Mouse (Mus musculus): ENCODE data around the gene Dtx3. TPM values are rescaled to one million over a fixed set of nuclear protein-coding genes. Genes with fewer than 3 reads are reported as not detected.

Gene Dtx3
- polyA plus RNA-seq (2016; fragmentation: Nextera tagmentation; extraction: Ambion mirVana): 189 and 199 TPM in 2 replicates

DNA sequence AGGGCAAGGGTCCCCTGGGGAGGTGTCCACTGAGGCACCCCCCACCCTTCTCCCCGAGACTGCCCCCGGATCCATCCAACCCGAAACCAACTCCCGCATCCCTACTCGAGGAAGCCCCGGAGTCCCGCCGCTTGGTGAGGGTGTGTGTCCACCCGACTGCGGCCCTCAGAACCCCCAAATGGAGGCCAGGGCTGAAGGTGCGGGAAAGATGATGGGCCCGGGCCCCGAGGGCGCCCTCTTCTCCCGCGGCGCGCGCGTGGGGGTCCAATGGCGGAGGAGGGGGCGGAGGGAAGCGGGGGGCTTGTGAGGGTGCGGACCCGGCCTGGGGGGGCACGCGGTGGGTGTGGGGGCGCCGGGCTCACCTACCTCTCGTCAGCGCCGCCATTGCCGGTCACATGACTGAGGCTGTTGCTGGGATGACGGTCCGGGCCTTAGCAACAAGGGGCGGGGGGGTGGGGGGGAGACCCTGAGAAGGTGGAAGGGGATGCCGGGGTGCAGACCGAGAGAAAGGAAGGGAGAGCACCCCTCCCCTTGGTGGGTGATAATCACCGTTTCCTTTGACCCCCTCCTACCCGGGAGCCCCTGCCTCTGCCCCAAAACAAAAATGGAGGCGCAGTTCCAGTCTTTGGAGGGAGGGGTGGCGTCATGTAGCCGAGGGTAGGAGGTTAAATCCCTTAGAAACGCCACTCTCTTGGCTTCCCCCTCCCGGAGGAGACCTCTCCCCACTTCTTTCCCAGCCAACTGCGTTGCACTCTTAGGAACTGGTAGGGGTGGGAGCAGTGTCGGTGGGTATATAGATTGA is at the start of gene Dtx3:
Dtx3 (minus strand) TSS at position 401 of the 802 bp plus-strand sequence.
- peaks cover 48% of the 10 kb centered on the region for H3K4me1 ChIP-seq
- under 1% methylated on average over 39 of the region's 47 CpGs for WGBS
- peaks cover 45% of the 10 kb centered on the region for H3K36me3 ChIP-seq
- peak within 1 kb of the TSS; percentile 83 for H3K27ac ChIP-seq
- no peaks in the 10 kb centered on the region for H3K27me3 ChIP-seq (replicated peaks)
- H3K4me3 ChIP-seq: peak within 1 kb of the TSS; percentile 95
- peak; percentile 78 for ATAC-seq (ENCODE audit: low FRiP score, low read depth)
- H3K9ac ChIP-seq: peak within 1 kb of the TSS; percentile 92
- no peaks in the 10 kb centered on the region for H3K9me3 ChIP-seq
- H3K4me2 ChIP-seq (replicated peaks): peak within 1 kb of the TSS; percentile 75

DNA sequence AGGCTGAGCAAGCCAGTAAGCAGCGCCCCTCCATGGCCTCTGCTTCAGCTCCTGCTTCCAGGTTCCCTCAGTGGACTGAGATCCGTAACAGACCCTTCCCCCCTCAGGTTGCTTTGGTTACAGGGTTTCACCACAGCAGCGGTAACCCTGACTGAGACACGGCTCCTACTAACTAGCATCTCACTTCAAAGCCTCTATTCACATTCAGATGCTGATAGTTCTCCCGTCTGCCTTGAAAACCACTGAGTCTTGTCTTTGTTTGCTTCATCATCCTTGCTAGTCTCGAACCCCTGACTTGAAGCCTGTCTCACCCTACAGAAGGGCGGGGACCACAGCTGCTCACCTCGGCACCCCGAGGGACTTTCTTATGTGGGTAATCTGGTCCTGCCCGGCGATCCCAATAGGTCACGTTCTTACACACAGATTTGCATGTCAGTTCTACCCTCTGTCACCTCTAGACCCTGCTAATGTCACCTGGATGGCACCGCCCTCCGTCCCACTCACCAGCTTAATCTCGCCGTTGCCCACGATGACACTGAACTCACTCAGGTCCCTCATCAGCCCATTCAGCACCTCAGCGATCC is 42.8 kb upstream of the Dtx3 start:
- Histone ChIP-seq H3K9me3 (no peaks in the 10 kb centered on the region), H3K4me2 (replicated peaks) (no peak overlapping the region), H3K27me3 (replicated peaks) (no peaks in the 10 kb centered on the region), H3K4me3 (no peak overlapping the region), H3K4me1 (no peaks in the 10 kb centered on the region), H3K9ac (no peak overlapping the region), H3K27ac (no peak overlapping the region), H3K36me3 (peaks cover 75% of the 10 kb centered on the region)
- ATAC-seq (ENCODE audit: low FRiP score, low read depth): no peak
- 67% methylated on average over 18 of the region's 18 CpGs for WGBS

DNA sequence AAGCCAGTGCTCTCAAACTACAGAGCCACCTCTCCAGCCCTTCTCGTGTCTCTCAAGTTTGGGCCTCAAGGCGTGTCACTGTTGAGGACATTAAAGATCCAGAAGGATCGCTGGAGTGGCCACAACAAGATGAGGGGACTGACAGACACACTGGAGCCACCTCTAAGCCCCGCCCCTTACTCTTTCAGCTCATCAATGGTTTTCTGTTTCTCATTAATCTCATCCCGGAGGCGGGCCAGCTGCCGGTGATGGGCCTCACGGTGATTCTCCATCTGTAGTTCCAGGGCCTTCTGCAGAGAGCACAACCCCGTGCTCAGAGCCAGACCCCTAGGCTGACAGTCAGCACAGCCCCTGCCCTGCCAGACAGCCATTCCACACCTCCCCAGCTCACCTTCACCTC is 41.0 kb upstream of the Dtx3 start:
- Histone ChIP-seq H3K4me2 (replicated peaks) (no peak overlapping the region), H3K4me1 (no peaks in the 10 kb centered on the region), H3K36me3 (peaks cover 63% of the 10 kb centered on the region), H3K9me3 (no peaks in the 10 kb centered on the region), H3K27me3 (replicated peaks) (no peaks in the 10 kb centered on the region), H3K9ac (no peak overlapping the region), H3K27ac (no peak overlapping the region), H3K4me3 (no peak overlapping the region)
- ATAC-seq (ENCODE audit: low FRiP score, low read depth): peak; percentile 17; the same call in 1 of the 2 replicates
- WGBS: 50% methylated on average over 9 of the region's 9 CpGs

- WGBS: 83% methylated on average over 9 of the region's 9 CpGs
- Histone ChIP-seq H3K9ac (no peak overlapping the region), H3K36me3 (peaks cover 67% of the 10 kb centered on the region), H3K27ac (no peak overlapping the region), H3K27me3 (replicated peaks) (no peaks in the 10 kb centered on the region), H3K4me3 (no peak overlapping the region), H3K9me3 (no peaks in the 10 kb centered on the region), H3K4me2 (replicated peaks) (no peak overlapping the region), H3K4me1 (no peaks in the 10 kb centered on the region)
- ATAC-seq (ENCODE audit: low FRiP score, low read depth): no peak
Observed at GRCm38 (mm10) chr10:127233141-127233540, 37.6 kb upstream of the Dtx3 start.

DNA sequence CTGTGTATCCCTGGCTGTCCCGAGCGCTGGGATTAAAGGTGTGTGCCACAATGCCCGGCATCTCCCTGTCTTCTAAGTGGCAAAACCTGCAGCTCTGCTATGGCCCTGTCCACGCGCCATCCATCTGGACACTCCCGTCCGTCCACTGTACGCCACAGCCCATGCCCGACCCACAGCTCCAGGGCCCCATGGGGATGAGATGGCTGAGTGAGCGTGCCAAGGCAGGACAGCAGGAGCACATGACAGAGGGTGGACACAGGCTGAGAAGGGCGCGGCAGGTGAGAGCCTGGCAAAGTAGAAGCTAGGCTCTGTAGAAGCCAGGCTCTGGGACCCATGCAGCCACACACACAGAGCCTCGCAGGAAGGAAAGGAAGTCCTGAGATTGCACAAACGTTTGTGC is 36.2 kb upstream of the Dtx3 start:
- Histone ChIP-seq H3K27ac (no peak overlapping the region), H3K4me2 (replicated peaks) (no peak overlapping the region), H3K9me3 (no peaks in the 10 kb centered on the region), H3K4me3 (no peak overlapping the region), H3K9ac (no peak overlapping the region), H3K36me3 (peaks cover 64% of the 10 kb centered on the region), H3K4me1 (no peaks in the 10 kb centered on the region), H3K27me3 (replicated peaks) (peaks cover 9% of the 10 kb centered on the region; the same call in 1 of the 2 replicates)
- WGBS: 87% methylated on average over 14 of the region's 14 CpGs
- ATAC-seq (ENCODE audit: low FRiP score, low read depth): no peak

- no peak for ATAC-seq (ENCODE audit: low FRiP score, low read depth)
- H3K9me3 ChIP-seq: no peaks in the 10 kb centered on the region
- no peak overlapping the region for H3K4me3 ChIP-seq
- H3K27ac ChIP-seq: no peak overlapping the region
- H3K36me3 ChIP-seq: peaks cover 55% of the 10 kb centered on the region
- WGBS: 86% methylated on average over 12 of the region's 12 CpGs
- no peak overlapping the region for H3K9ac ChIP-seq
- H3K4me1 ChIP-seq: 0 out of 2 replicates have a peak, but pooled peaks cover 3% of the 10 kb centered on the region
- no peak overlapping the region for H3K4me2 ChIP-seq (replicated peaks)
- H3K27me3 ChIP-seq (replicated peaks): peaks cover 9% of the 10 kb centered on the region; the same call in 1 of the 2 replicates
Observed at GRCm38 (mm10) chr10:127230693-127231092, 35.2 kb upstream of the Dtx3 start.

- Histone ChIP-seq H3K9me3 (no peaks in the 10 kb centered on the region), H3K36me3 (peaks cover 49% of the 10 kb centered on the region), H3K27me3 (replicated peaks) (peaks cover 9% of the 10 kb centered on the region; the same call in 1 of the 2 replicates), H3K4me2 (replicated peaks) (no peak overlapping the region), H3K4me1 (0 out of 2 replicates have a peak, but pooled peaks cover 6% of the 10 kb centered on the region), H3K27ac (no peak overlapping the region), H3K9ac (no peak overlapping the region), H3K4me3 (no peak overlapping the region)
- ATAC-seq (ENCODE audit: low FRiP score, low read depth): 0 out of 2 replicates have a peak, but pooled peaks have one; percentile 41
- 21% methylated on average over 4 of the region's 4 CpGs for WGBS
Observed at GRCm38 (mm10) chr10:127228897-127229296, 33.4 kb upstream of the Dtx3 start.

GRCm38 (mm10) chr10:127227163-127227562 is 31.6 kb upstream of the Dtx3 start:
- Histone ChIP-seq H3K4me2 (replicated peaks) (no peak overlapping the region), H3K9ac (no peak overlapping the region), H3K36me3 (peaks cover 40% of the 10 kb centered on the region), H3K4me3 (no peak overlapping the region), H3K4me1 (0 out of 2 replicates have a peak, but pooled peaks cover 6% of the 10 kb centered on the region), H3K27ac (no peak overlapping the region), H3K9me3 (no peaks in the 10 kb centered on the region), H3K27me3 (replicated peaks) (peaks cover 9% of the 10 kb centered on the region; the same call in 1 of the 2 replicates)
- ATAC-seq (ENCODE audit: low FRiP score, low read depth): no peak
- 84% methylated on average over 8 of the region's 8 CpGs for WGBS

GRCm38 (mm10) chr10:127226318-127226895 is 30.9 kb upstream of the Dtx3 start:
- Histone ChIP-seq H3K27me3 (replicated peaks) (peaks cover 9% of the 10 kb centered on the region; the same call in 1 of the 2 replicates), H3K27ac (no peak overlapping the region), H3K4me2 (replicated peaks) (no peak overlapping the region), H3K4me3 (no peak overlapping the region), H3K36me3 (peaks cover 37% of the 10 kb centered on the region), H3K9me3 (no peaks in the 10 kb centered on the region), H3K9ac (no peak overlapping the region), H3K4me1 (0 out of 2 replicates have a peak, but pooled peaks cover 6% of the 10 kb centered on the region)
- WGBS: 67% methylated on average over 8 of the region's 8 CpGs
- ATAC-seq (ENCODE audit: low FRiP score, low read depth): peak; percentile 14; the same call in 1 of the 2 replicates

DNA sequence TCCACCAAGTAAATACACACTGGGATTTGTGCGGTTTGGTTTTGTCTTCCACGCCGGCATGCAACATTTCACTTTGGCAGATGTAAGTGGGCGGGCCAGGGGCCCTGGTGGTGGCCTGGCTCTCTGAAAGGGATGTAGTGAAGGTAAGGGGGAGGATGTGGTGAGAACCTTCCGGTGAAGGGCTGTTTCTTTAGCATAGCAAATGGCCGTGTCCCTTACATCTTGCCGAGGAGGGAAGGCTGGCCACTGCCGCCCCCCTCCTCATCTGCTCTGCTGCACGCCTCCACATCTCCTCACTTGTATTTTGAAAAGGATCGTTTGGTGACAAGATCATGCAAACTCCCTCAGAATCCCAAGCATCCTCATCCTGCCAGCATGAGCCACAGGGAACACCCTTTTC is 30.2 kb upstream of the Dtx3 start:
- peaks cover 9% of the 10 kb centered on the region; the same call in 1 of the 2 replicates for H3K27me3 ChIP-seq (replicated peaks)
- ATAC-seq (ENCODE audit: low FRiP score, low read depth): no peak
- WGBS: 16% methylated on average over 10 of the region's 10 CpGs
- no peak overlapping the region for H3K4me3 ChIP-seq
- H3K4me2 ChIP-seq (replicated peaks): no peak overlapping the region
- H3K9ac ChIP-seq: no peak overlapping the region
- no peaks in the 10 kb centered on the region for H3K9me3 ChIP-seq
- H3K4me1 ChIP-seq: 0 out of 2 replicates have a peak, but pooled peaks cover 6% of the 10 kb centered on the region
- H3K27ac ChIP-seq: no peak overlapping the region
- peaks cover 32% of the 10 kb centered on the region for H3K36me3 ChIP-seq

DNA sequence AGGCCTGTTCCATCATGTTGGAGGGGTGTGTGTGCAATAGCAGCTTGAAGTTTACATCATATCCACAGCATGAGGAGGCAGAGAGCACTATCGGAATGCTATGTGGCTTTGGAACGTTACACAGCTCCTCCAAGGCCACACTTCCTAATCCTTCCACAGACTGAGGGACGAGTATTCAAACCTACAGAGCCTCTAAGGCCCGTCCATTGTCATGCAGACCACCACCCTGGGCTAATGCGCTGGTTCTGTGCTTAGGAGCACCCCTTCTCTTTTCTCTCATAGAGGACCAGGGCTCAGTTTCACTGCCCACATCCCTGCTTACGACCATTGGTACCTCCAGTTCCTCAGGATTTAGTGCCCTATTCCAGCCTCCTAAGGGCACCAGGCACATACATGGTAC is 29.7 kb upstream of the Dtx3 start:
- 35% methylated on average over 6 of the region's 6 CpGs for WGBS
- Histone ChIP-seq H3K4me1 (0 out of 2 replicates have a peak, but pooled peaks cover 6% of the 10 kb centered on the region), H3K4me3 (no peak overlapping the region), H3K27ac (no peak overlapping the region), H3K36me3 (peaks cover 27% of the 10 kb centered on the region), H3K9me3 (no peaks in the 10 kb centered on the region), H3K9ac (no peak overlapping the region), H3K4me2 (replicated peaks) (no peak overlapping the region), H3K27me3 (replicated peaks) (peaks cover 9% of the 10 kb centered on the region; the same call in 1 of the 2 replicates)
- ATAC-seq (ENCODE audit: low FRiP score, low read depth): no peak

DNA sequence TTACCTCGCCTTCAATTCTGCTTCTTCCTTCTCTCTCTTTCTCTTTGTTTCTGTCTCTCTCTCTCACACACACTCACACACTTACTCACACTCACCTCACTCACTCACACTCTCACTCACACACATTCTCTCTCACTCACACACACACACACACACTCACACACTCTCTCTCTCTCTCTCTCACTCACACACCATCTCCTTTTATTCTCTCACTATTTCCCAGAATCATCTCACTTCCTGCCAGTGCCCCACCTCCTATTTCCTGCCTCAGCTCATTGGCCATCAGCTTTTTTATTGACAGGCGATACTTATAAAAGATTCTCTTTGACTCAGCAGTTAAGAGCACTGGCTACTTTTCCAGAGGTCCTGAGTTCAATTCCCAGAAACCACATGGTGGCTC is 22.8 kb upstream of the Dtx3 start:
- H3K9me3 ChIP-seq: no peaks in the 10 kb centered on the region
- WGBS: 90% methylated on average over 2 of the region's 2 CpGs
- no peak overlapping the region for H3K9ac ChIP-seq
- H3K4me1 ChIP-seq: no peaks in the 10 kb centered on the region
- H3K4me2 ChIP-seq (replicated peaks): no peak overlapping the region
- H3K27me3 ChIP-seq (replicated peaks): no peaks in the 10 kb centered on the region
- H3K27ac ChIP-seq: no peak overlapping the region
- ATAC-seq (ENCODE audit: low FRiP score, low read depth): no peak
- no peak overlapping the region for H3K4me3 ChIP-seq
- H3K36me3 ChIP-seq: no peaks in the 10 kb centered on the region

Data from neural tube, embryonic 12.5 days (tissue).